Mouse (Mus musculus) liver, postnatal 0 days (tissue): ENCODE measurements around the gene Btbd9.

Source experiments
- CTCF ChIP-seq: sonication (generic); IDR thresholded peaks from 2 replicates; pipeline ENCODE4 v1.5.1; 2016; ENCODE audit warnings: antibody characterized with exemption, low read depth
- EP300 ChIP-seq: IDR thresholded peaks from 2 replicates; pipeline ENCODE4 v1.6.1; 2016; ENCODE audit warnings: antibody characterized with exemption, low read depth, mild to moderate bottlenecking

GRCm38 (mm10) chr17:30417106-30417505 is 159.2 kb downstream of the Btbd9 start:
- TF ChIP-seq CTCF: no peak
- TF ChIP-seq EP300: no peak
